Comparison of ENCODE assay signal across 7 mouse cellular contexts in the genomic region with DNA sequence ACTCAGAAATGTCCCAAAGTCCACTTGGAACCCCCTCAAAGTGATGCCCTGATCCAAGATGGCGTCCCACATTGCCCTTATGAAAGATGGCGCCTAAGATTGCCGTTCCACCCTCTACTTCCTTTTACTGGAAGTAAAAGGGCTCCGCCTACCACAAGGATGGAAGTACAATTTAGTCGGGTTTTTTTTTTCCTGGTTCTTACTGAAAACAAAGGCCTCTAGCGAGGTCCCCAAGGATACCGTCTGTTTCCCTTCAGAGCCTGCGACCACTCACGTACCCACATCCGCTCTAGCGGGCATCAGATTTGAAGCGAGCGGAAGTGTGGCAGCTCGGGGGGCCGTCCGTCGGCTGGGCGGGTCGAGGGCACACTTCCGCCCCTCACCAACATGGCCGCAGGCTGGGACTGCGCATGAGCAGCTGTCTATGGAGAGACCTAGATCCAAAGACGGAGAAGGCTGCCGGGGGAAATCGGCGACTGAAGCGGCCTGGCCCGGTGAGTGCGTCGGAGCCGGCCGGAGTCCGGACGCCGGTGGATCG. TPM values are rescaled to one million over a fixed set of nuclear protein-coding genes. Genes with fewer than 3 reads are reported as not detected.
A peak's percentile ranks its signal among the peaks of the same experiment; 100 is the strongest.
DNase-seq lines count a peak whose midpoint lies in the region; ATAC-seq lines count a peak whose summit lies in the region.

A gene (plus strand): TSS at position 367 of the 538 bp plus-strand sequence.

- WGBS in embryonic facial prominence, embryonic 12.5 days = under 1% methylated on average over 36 of the region's 36 CpGs
- under 1% methylated on average over 36 of the region's 36 CpGs for WGBS in limb, embryonic 11.5 days
- WGBS in midbrain, embryonic 14.5 days = under 1% methylated on average over 36 of the region's 36 CpGs

- peaks cover 8% of the 10 kb centered on the region; the same call in 1 of the 2 replicates for H3K27me3 ChIP-seq in embryonic facial prominence, embryonic 12.5 days
- H3K27me3 ChIP-seq in limb, embryonic 11.5 days (ENCODE audit: control insufficient read depth, insufficient read depth, low read length) = no peaks in the 10 kb centered on the region
- no peaks in the 10 kb centered on the region for H3K27me3 ChIP-seq in midbrain, embryonic 14.5 days (ENCODE audit: control insufficient read depth, insufficient read depth, low read length)

- H3K36me3 ChIP-seq in embryonic facial prominence, embryonic 12.5 days = peaks cover 10% of the 10 kb centered on the region
- peaks cover 5% of the 10 kb centered on the region for H3K36me3 ChIP-seq in limb, embryonic 11.5 days (ENCODE audit: control insufficient read depth, insufficient read depth, low read length)
- H3K36me3 ChIP-seq in midbrain, embryonic 14.5 days (ENCODE audit: control insufficient read depth, insufficient read depth, low read length) = peaks cover 15% of the 10 kb centered on the region

- ATAC-seq in embryonic facial prominence, embryonic 12.5 days (ENCODE audit: insufficient number of reproducible peaks, insufficient read depth, low FRiP score, low TSS enrichment) = peak; percentile 95
- ATAC-seq in limb, embryonic 11.5 days (ENCODE audit: insufficient number of reproducible peaks, low FRiP score, low TSS enrichment, low read depth) = peak; percentile 96
- peak; percentile 97 for ATAC-seq in midbrain, embryonic 14.5 days (ENCODE audit: low FRiP score, low TSS enrichment)

- peak within 1 kb of the TSS; percentile 94 for H3K27ac ChIP-seq in embryonic facial prominence, embryonic 12.5 days
- H3K27ac ChIP-seq in limb, embryonic 11.5 days (replicated peaks; ENCODE audit: low read depth, low read length) = peak within 1 kb of the TSS; percentile 82
- H3K27ac ChIP-seq in midbrain, embryonic 14.5 days (replicated peaks; ENCODE audit: low read depth, low read length) = peak within 1 kb of the TSS; percentile 95

- DNase-seq in adrenal gland, postnatal 25 days = peak; percentile 95
- DNase-seq in heart, adult 11 months = peak; percentile 99
- DNase-seq in kidney, adult 18-20 months = peak; percentile 95
- DNase-seq in limb, embryonic 11.5 days (ENCODE audit: low spot score) = peak; percentile 94
- peak; percentile 98 for DNase-seq in midbrain, embryonic 14.5 days
- DNase-seq in spleen, adult 18-20 months = peak; percentile 90 to 94

- H3K9me3 ChIP-seq in embryonic facial prominence, embryonic 12.5 days = no peaks in the 10 kb centered on the region
- no peaks in the 10 kb centered on the region for H3K9me3 ChIP-seq in limb, embryonic 11.5 days (ENCODE audit: control insufficient read depth, low read length)
- H3K9me3 ChIP-seq in midbrain, embryonic 14.5 days (ENCODE audit: control insufficient read depth, low read length) = no peaks in the 10 kb centered on the region

- H3K4me2 ChIP-seq in embryonic facial prominence, embryonic 12.5 days (replicated peaks) = peak within 1 kb of the TSS; percentile 64
- peak within 1 kb of the TSS; percentile 61 for H3K4me2 ChIP-seq in limb, embryonic 11.5 days (ENCODE audit: low read depth, severe bottlenecking)
- peak within 1 kb of the TSS; percentile 52 for H3K4me2 ChIP-seq in midbrain, embryonic 14.5 days (ENCODE audit: low read length)

- peak within 1 kb of the TSS; percentile 96 for H3K4me3 ChIP-seq in embryonic facial prominence, embryonic 12.5 days
- peak within 1 kb of the TSS; percentile 94 for H3K4me3 ChIP-seq in limb, embryonic 11.5 days (ENCODE audit: low read depth, low read length)
- H3K4me3 ChIP-seq in midbrain, embryonic 14.5 days (replicated peaks; ENCODE audit: low read depth, low read length) = peak within 1 kb of the TSS; percentile 99

- H3K9ac ChIP-seq in embryonic facial prominence, embryonic 12.5 days = peak within 1 kb of the TSS; percentile 96
- peak within 1 kb of the TSS; percentile 98 for H3K9ac ChIP-seq in limb, embryonic 11.5 days (ENCODE audit: low read length)
- peak within 1 kb of the TSS; percentile 98 for H3K9ac ChIP-seq in midbrain, embryonic 14.5 days (replicated peaks; ENCODE audit: low read length)

- H3K4me1 ChIP-seq in embryonic facial prominence, embryonic 12.5 days = peaks cover 3% of the 10 kb centered on the region; the same call in 1 of the 2 replicates
- peaks cover 3% of the 10 kb centered on the region; the same call in 1 of the 2 replicates for H3K4me1 ChIP-seq in limb, embryonic 11.5 days (ENCODE audit: control insufficient read depth, insufficient read depth, low read length)
- peaks cover 16% of the 10 kb centered on the region for H3K4me1 ChIP-seq in midbrain, embryonic 14.5 days (ENCODE audit: control insufficient read depth, insufficient read depth, low read length)

RNA-seq across cellular contexts. Expression of the gene that starts here (rescaled TPM):
- 62.9 and 95.1 TPM in 2 replicates for total RNA-seq in adrenal gland, postnatal 25 days (2021)
- polyA plus RNA-seq in embryonic facial prominence, embryonic 12.5 days (2016; fragmentation: Nextera tagmentation; extraction: Ambion mirVana) = 119 and 125 TPM in 2 replicates
- 114 and 124 TPM in 2 replicates for polyA plus RNA-seq in limb, embryonic 11.5 days (2014; fragmentation: Nextera tagmentation; extraction: Ambion mirVana)
- polyA plus RNA-seq in midbrain, embryonic 14.5 days (2014; fragmentation: Nextera tagmentation; extraction: Ambion mirVana) = 207 and 236 TPM in 2 replicates

Comparison
In these comparisons a context has a peak if more than half of its experiments do, and no peak if none do; other contexts are left out.
1. Peak in every context shown above with its lines: DNase-seq, ATAC-seq, H3K4me3 ChIP-seq and H3K27ac ChIP-seq.